Mouse (Mus musculus) liver, adult 2 months (tissue): ENCODE results near the gene Hmgn2.

Experiments
- CTCF ChIP-seq: fragments of 200-500 bp; IDR thresholded peaks from 2 replicates; pipeline ENCODE4 v1.5.1; 2011; ENCODE audit warnings: low read depth, low read length, control low read depth
- POLR2A ChIP-seq: fragments of 200-500 bp; IDR thresholded peaks from 2 replicates; pipeline ENCODE4 v1.6.1; 2011; ENCODE audit warnings: low read length, control low read depth; ENCODE audit not compliant: insufficient read depth; ENCODE audit errors: extremely low read depth

- TF ChIP-seq CTCF (no peak), POLR2A (no peak)
Measured at GRCm38 (mm10) chr4:133978021-133978711, 9.7 kb upstream of the Hmgn2 start.
